Mouse (Mus musculus) C2C12 (cell line): Measurements from ENCODE around the gene E130308A19Rik. TPM values are rescaled to one million over a fixed set of nuclear protein-coding genes. Genes with fewer than 3 reads are reported as not detected.

Source experiments
- H3K27me3 ChIP-seq: one replicate; pipeline ENCODE4 v1.6.1; 2011; ENCODE audit not compliant: control insufficient read depth, insufficient read depth, insufficient read length
- H3K36me3 ChIP-seq: one replicate; pipeline ENCODE4 v1.6.1; 2011; ENCODE audit not compliant: control insufficient read depth, insufficient read depth
- H3K4me3 ChIP-seq: one replicate; pipeline ENCODE4 v1.5.1; 2011; ENCODE audit warnings: mild to moderate bottlenecking, control low read depth; ENCODE audit not compliant: poor library complexity, insufficient read depth, severe bottlenecking
- H3K79me2 ChIP-seq: one replicate; pipeline ENCODE4 v1.6.1; 2011; ENCODE audit not compliant: control insufficient read depth, insufficient read depth
- H3K79me3 ChIP-seq: one replicate; pipeline ENCODE4 v1.6.1; 2011; ENCODE audit warnings: low read depth, control low read depth
- H3ac ChIP-seq: one replicate; pipeline ENCODE3; 2011; ENCODE audit warnings: low read depth; ENCODE audit not compliant: control insufficient read depth, insufficient read length
- CEBPB ChIP-seq: IDR thresholded peaks from one replicate; pipeline ENCODE4 v1.6.1; 2011; ENCODE audit warnings: low read depth, mild to moderate bottlenecking, control low read depth, moderate library complexity
- CTCF ChIP-seq: IDR thresholded peaks from one replicate; pipeline ENCODE4 v1.5.1; 2011; ENCODE audit not compliant: control insufficient read depth, insufficient read depth, insufficient read length
- FOSL1 ChIP-seq: IDR thresholded peaks from one replicate; pipeline ENCODE4 v1.8.0; 2011; ENCODE audit warnings: mild to moderate bottlenecking, low read length; ENCODE audit not compliant: poor library complexity, insufficient read depth, severe bottlenecking
- MAX ChIP-seq: IDR thresholded peaks from one replicate; pipeline ENCODE4 v1.6.1; 2011; ENCODE audit warnings: mild to moderate bottlenecking, control low read depth
- MYOD1 ChIP-seq: IDR thresholded peaks from one replicate; pipeline ENCODE4 v1.6.1; 2011; ENCODE audit warnings: low read depth; ENCODE audit not compliant: control insufficient read depth, insufficient read length
- MYOG ChIP-seq: IDR thresholded peaks from one replicate; pipeline ENCODE4 v1.6.1; 2011; ENCODE audit not compliant: control insufficient read depth, insufficient read length; ENCODE audit errors: extremely low read depth
- USF1 ChIP-seq: IDR thresholded peaks from one replicate; pipeline ENCODE4 v1.6.1; 2011; ENCODE audit warnings: low read depth, mild to moderate bottlenecking, control low read depth, moderate library complexity
- polyA plus RNA-seq: library from polyadenylated mRNA; unstranded; fragments of >200 nt; fragmentation: generic; extraction: Trizol; gene quantifications from one replicate; pipeline ENCODE4 v1.2.1, GENCODE M21; 2012; ENCODE audit warnings: missing spikeins

Gene E130308A19Rik
- polyA plus RNA-seq, 1 experiment, result 1.8 TPM

DNA sequence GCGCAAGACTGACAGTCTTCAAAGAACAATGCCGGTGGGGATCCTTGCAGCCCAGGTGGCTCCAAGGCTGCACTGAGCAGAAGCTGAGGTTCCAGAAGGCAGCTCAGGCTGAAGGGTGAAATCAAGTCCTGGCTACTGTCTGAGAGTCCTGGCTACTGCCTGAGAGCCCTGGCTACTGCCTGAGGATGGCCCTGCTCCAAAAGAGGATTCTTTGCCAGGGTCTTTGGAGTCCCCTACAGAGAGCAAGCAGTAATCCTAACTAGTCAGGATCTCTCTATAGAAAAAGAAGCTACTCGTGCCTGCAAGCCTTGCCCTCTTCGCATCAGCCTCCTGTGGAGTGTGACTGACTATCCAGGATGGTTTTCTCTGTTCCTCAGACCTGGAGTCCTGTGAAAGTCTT is 60.7 kb downstream of the E130308A19Rik start:
- TF ChIP-seq MYOG (no peak), CTCF (no peak)
- H3K36me3 ChIP-seq, result no peaks in the 10 kb centered on the region

DNA sequence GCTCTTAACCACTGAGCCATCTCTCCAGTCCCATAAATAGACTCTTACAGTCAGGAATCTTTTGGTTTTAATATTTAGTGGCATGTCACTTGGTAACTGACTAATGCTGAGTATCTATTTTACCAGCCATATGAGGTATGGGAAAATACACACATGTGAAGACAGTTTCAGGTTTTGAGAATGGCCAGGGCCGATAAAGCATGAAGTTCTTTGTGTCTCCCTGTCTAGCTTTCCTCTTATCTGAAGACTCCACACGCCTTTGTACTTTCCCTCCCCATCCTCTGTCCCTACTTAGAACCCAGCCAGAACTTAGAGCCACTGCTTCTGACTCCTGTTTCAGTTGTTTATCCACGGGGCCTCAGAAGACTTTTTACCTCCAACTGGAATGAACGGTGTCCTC is 63.0 kb downstream of the E130308A19Rik start:
- no peaks in the 10 kb centered on the region for H3K79me2 ChIP-seq
- TF ChIP-seq MYOG (no peak), MYOD1 (no peak), CTCF (no peak), MAX (no peak), CEBPB (no peak), FOSL1 (no peak), USF1 (no peak)
- H3K36me3 ChIP-seq, result no peaks in the 10 kb centered on the region
- H3K27me3 ChIP-seq, result no peaks in the 10 kb centered on the region
- H3ac ChIP-seq, result no peak overlapping the region
- no peaks in the 10 kb centered on the region for H3K79me3 ChIP-seq
- no peak overlapping the region for H3K4me3 ChIP-seq

More for the DNA sequence above, 60.7 kb downstream of the E130308A19Rik start:
- no peaks in the 10 kb centered on the region for H3K27me3 ChIP-seq
- no peaks in the 10 kb centered on the region for H3K79me3 ChIP-seq
- H3ac ChIP-seq, result no peak overlapping the region
- H3K4me3 ChIP-seq, result no peak overlapping the region
- H3K79me2 ChIP-seq, result no peaks in the 10 kb centered on the region

DNA sequence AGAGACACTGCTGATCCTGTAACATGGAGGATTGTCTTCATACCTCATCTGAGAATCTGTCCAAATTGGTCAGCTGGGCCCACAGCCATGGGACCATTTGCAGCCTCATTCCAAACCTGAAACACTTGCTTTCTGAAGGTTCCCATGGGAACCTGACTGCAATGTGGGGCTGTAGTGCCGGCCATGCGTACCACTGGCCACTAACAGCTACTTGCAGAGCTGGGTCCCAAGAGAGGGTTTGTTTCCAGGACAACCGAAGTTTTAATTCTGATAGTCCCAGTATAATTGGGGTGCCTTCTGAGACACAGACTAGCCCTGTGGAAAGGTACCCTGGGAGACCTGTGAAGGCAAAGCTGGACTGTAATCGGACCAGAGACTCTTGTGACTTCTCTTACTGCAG is 64.1 kb downstream of the E130308A19Rik start:
- TF ChIP-seq MYOG (no peak), MAX (no peak), CEBPB (no peak), FOSL1 (no peak), CTCF (no peak), MYOD1 (no peak), USF1 (no peak)

DNA sequence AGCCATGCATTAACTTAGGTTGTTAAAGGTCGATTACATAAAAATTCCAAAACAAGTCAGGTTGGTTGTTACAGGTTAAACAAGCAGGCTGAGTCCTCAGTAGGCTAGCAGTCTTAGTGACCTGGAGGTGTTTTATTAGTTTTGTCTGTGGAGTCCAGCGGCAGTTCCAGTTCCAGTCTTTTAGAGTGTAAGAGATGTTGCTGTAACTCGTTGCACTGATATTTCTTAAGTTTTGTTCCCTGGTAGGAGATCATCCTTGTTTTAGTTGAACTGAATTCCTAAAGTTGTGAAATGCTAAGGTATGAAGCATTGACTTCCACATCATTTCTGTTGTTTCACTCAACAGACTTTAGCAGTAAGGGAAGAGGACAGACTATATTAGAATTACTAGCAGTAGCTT is 70.8 kb downstream of the E130308A19Rik start:
- TF ChIP-seq MYOD1 (no peak), USF1 (no peak), CTCF (no peak), MAX (no peak), FOSL1 (no peak), CEBPB (no peak), MYOG (no peak)
- no peak overlapping the region for H3ac ChIP-seq
- H3K79me3 ChIP-seq, result no peaks in the 10 kb centered on the region
- H3K27me3 ChIP-seq, result no peaks in the 10 kb centered on the region
- no peaks in the 10 kb centered on the region for H3K79me2 ChIP-seq
- H3K36me3 ChIP-seq, result no peaks in the 10 kb centered on the region
- no peak overlapping the region for H3K4me3 ChIP-seq

More for the DNA sequence above, 64.1 kb downstream of the E130308A19Rik start:
- Histone ChIP-seq H3ac (no peak overlapping the region), H3K36me3 (no peaks in the 10 kb centered on the region), H3K79me3 (no peaks in the 10 kb centered on the region), H3K27me3 (no peaks in the 10 kb centered on the region), H3K79me2 (no peaks in the 10 kb centered on the region), H3K4me3 (no peak overlapping the region)

DNA sequence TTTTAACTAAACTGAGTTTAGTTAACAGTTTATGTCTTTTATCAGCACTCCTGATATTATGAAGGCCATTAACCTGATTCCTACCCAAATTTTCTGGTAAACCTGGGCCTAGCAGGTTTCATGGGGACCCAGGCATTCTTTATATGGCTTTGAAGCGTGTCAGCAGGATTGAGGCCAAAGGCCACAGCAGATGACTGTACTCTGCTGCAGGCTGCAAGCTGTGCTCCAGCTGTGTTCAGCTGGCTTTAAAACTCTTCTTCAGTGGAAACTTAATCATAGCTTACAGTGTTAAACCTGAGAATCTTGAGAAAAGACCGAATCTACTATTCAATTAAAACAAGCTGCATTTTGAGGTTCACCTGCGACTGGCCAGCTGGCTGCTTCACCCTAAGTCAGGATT is 71.9 kb downstream of the E130308A19Rik start:
- TF ChIP-seq MYOG (no peak), FOSL1 (no peak), MYOD1 (no peak), USF1 (no peak), CEBPB (no peak), CTCF (no peak), MAX (no peak)
- Histone ChIP-seq H3K79me2 (no peaks in the 10 kb centered on the region), H3K36me3 (no peaks in the 10 kb centered on the region), H3ac (no peak overlapping the region), H3K27me3 (no peaks in the 10 kb centered on the region), H3K79me3 (no peaks in the 10 kb centered on the region), H3K4me3 (no peak overlapping the region)
